ENCODE assay signal across 8 mouse cellular contexts in the genomic region with DNA sequence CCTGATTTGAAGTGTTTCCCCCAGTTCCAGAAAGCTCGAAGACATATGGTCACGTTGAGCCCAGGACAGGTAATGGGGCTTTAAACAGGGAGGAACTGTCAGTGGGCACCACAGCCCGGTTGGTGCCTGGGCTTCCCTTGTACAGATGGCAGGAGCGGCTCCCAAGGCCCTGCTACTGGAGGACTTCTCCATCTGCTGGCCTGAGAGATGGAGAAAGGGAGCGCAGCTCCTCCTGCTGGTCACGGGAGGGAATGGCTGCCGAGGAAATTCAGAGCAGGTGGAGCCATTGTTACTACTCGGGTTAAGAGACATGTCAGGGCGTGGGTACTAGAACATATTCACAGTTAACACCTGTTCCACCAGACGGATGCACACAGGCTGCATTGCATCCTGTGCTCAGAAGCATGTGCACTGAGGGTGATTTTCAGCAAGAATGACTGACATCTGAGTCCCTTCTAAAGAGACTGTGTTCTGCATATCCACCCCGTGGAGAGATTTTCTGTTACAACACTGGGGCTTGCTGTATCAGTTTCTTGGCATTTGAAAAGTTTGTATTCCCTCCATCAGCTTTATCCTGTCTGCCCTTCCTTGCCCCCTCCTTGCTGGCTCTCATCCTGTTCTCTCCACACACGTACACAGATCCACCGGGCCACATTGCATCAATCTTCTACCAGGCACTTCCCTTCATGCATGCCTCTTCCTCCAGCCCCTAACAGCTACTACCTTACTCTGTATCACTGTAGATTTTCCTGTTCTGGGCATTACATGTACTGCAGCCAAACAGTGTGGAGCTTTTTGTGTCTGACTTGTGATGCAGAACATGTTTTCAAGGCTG. TPM values are rescaled to one million over a fixed set of nuclear protein-coding genes. Genes with fewer than 3 reads are reported as not detected.
DNase-seq lines count a peak whose midpoint lies in the region; ATAC-seq and TF ChIP-seq lines count a peak whose summit lies in the region.

No protein-coding gene starts in this region.

- no peak overlapping the region for H3K9ac ChIP-seq in ES-E14 (ENCODE audit: insufficient read depth, low read depth, low read length, poor library complexity, severe bottlenecking)
- peak overlapping the region; percentile 37 for H3K9ac ChIP-seq in forebrain, embryonic 16.5 days (replicated peaks; ENCODE audit: low read depth, low read length)
- no peak overlapping the region for H3K9ac ChIP-seq in lung, embryonic 15.5 days

- peak; percentile 86 for ATAC-seq in forebrain, embryonic 16.5 days
- ATAC-seq in lung, embryonic 15.5 days (ENCODE audit: borderline replicate concordance, extremely low read depth, low FRiP score, low TSS enrichment), result peak; percentile 62; the same call in 1 of the 2 replicates

- no peak overlapping the region for H3K4me2 ChIP-seq in forebrain, embryonic 16.5 days (ENCODE audit: low read length)
- H3K4me2 ChIP-seq in lung, embryonic 15.5 days, result no peak overlapping the region

- H3K27ac ChIP-seq in ES-E14 (ENCODE audit: insufficient read depth, low read depth, low read length, poor library complexity, severe bottlenecking), result no peak overlapping the region
- no peak overlapping the region for H3K27ac ChIP-seq in forebrain, embryonic 16.5 days (ENCODE audit: low read length)
- H3K27ac ChIP-seq in hindbrain, embryonic 10.5 days, result no peak overlapping the region
- H3K27ac ChIP-seq in lung, embryonic 15.5 days, result no peak overlapping the region

- DNase-seq in ES-E14 (ENCODE audit: low read depth, low spot score), result peak; percentile 61
- peak; percentile 86 for DNase-seq in cerebellum, adult 11 months
- DNase-seq in hindbrain, embryonic 10.5 days (ENCODE audit: low spot score), result peak; percentile 85
- DNase-seq in layer of hippocampus, adult 9-10 months (ENCODE audit: low spot score), result peak; percentile 77
- peak; percentile 82 for DNase-seq in ovary, postnatal 14 days (ENCODE audit: low spot score)
- peak; percentile 74 to 85 for DNase-seq in thymus, postnatal 10 days (ENCODE audit: low spot score in 2 of 2)

- WGBS in forebrain, embryonic 16.5 days, result 34% methylated on average over 13 of the region's 13 CpGs
- 45% methylated on average over 13 of the region's 13 CpGs for WGBS in hindbrain, embryonic 10.5 days
- 33% methylated on average over 13 of the region's 13 CpGs for WGBS in lung, embryonic 15.5 days

- H3K27me3 ChIP-seq in forebrain, embryonic 16.5 days (replicated peaks; ENCODE audit: control insufficient read depth, insufficient read depth, low read length), result no peaks in the 10 kb centered on the region
- H3K27me3 ChIP-seq in hindbrain, embryonic 10.5 days (ENCODE audit: insufficient read depth, poor library complexity, severe bottlenecking), result no peaks in the 10 kb centered on the region
- H3K27me3 ChIP-seq in lung, embryonic 15.5 days, result no peaks in the 10 kb centered on the region

- no peak overlapping the region for H3K4me3 ChIP-seq in ES-E14 (ENCODE audit: insufficient read depth in 1 of 2, low read depth in 1 of 2, low read length in 2 of 2, poor library complexity in 1 of 2, severe bottlenecking in 1 of 2)
- no peak overlapping the region for H3K4me3 ChIP-seq in forebrain, embryonic 16.5 days (replicated peaks; ENCODE audit: low read length)
- no peak overlapping the region for H3K4me3 ChIP-seq in hindbrain, embryonic 10.5 days
- no peak overlapping the region for H3K4me3 ChIP-seq in lung, embryonic 15.5 days

- in situ Hi-C loops in ES-E14 (cut with MboI; ENCODE audit: low sequenced_read_pairs in 2 of 2, unreplicated experiment in 2 of 2), result no loop called here

- H3K36me3 ChIP-seq in ES-E14 (ENCODE audit: control insufficient read depth, insufficient read depth, low read length, poor library complexity, severe bottlenecking), result peaks cover 84% of the 10 kb centered on the region
- H3K36me3 ChIP-seq in forebrain, embryonic 16.5 days (ENCODE audit: control insufficient read depth, insufficient read depth), result no peaks in the 10 kb centered on the region
- H3K36me3 ChIP-seq in hindbrain, embryonic 10.5 days, result peaks cover 39% of the 10 kb centered on the region
- H3K36me3 ChIP-seq in lung, embryonic 15.5 days, result no peaks in the 10 kb centered on the region

- H3K9me3 ChIP-seq in ES-E14 (ENCODE audit: control insufficient read depth, insufficient read depth, low read depth, low read length), result peaks cover 37% of the 10 kb centered on the region
- H3K9me3 ChIP-seq in forebrain, embryonic 16.5 days (ENCODE audit: control insufficient read depth, low read length), result no peaks in the 10 kb centered on the region
- H3K9me3 ChIP-seq in hindbrain, embryonic 10.5 days, result no peaks in the 10 kb centered on the region
- no peaks in the 10 kb centered on the region for H3K9me3 ChIP-seq in lung, embryonic 15.5 days

- H3K4me1 ChIP-seq in ES-E14 (ENCODE audit: control insufficient read depth in 2 of 2, insufficient read depth in 2 of 2, low read length in 2 of 2, poor library complexity in 1 of 2), result no peaks in the 10 kb centered on the region
- H3K4me1 ChIP-seq in forebrain, embryonic 16.5 days (replicated peaks; ENCODE audit: control insufficient read depth, insufficient read depth, low read length), result peaks cover 6% of the 10 kb centered on the region
- H3K4me1 ChIP-seq in hindbrain, embryonic 10.5 days (replicated peaks), result no peaks in the 10 kb centered on the region
- no peaks in the 10 kb centered on the region for H3K4me1 ChIP-seq in lung, embryonic 15.5 days

TF ChIP-seq in ES-E14, 5 proteins besides CTCF, POLR2A, EP300 and RAD21:
- TF ChIP-seq HCFC1 (IDR thresholded peaks at IDR 0.05; ENCODE audit: borderline replicate concordance, insufficient read depth, low read length) (no peak), ZC3H11A (IDR thresholded peaks at IDR 0.05; ENCODE audit: borderline replicate concordance, low read depth, low read length) (no peak; the same call in 1 of the 2 replicates), ZNF384 (IDR thresholded peaks at IDR 0.05; ENCODE audit: low read depth, low read length) (no peak), MAFK (IDR thresholded peaks at IDR 0.05; ENCODE audit: insufficient read depth, low read depth, low read length) (no peak), CHD2 (IDR thresholded peaks at IDR 0.05; ENCODE audit: low read depth, low read length) (no peak)

RNA-seq across cellular contexts. Expression of a gene that starts 47.3 kb away (rescaled TPM):
- total RNA-seq in ES-E14 (2012; rRNA removed), result 71.9 and 73.5 TPM in 2 replicates
- 21.8 and 25.5 TPM in 2 replicates for polyA plus RNA-seq in forebrain, embryonic 16.5 days (2015; fragmentation: Nextera tagmentation; extraction: Ambion mirVana)
- 24.1 and 25.0 TPM in 2 replicates for polyA plus RNA-seq in hindbrain, embryonic 10.5 days (2016; fragmentation: Nextera tagmentation; extraction: Ambion mirVana)
- 14.3 and 14.6 TPM in 2 replicates for polyA plus RNA-seq in lung, embryonic 15.5 days (2015; fragmentation: Nextera tagmentation; extraction: Ambion mirVana)

RNA-seq across cellular contexts. Expression of a gene that starts 48.3 kb away (rescaled TPM):
- total RNA-seq in ES-E14 (2012; rRNA removed), result 30.4 and 53.5 TPM in 2 replicates
- polyA plus RNA-seq in forebrain, embryonic 16.5 days (2015; fragmentation: Nextera tagmentation; extraction: Ambion mirVana), result 36.4 and 40.1 TPM in 2 replicates
- polyA plus RNA-seq in hindbrain, embryonic 10.5 days (2016; fragmentation: Nextera tagmentation; extraction: Ambion mirVana), result 15.2 and 17.3 TPM in 2 replicates
- polyA plus RNA-seq in lung, embryonic 15.5 days (2015; fragmentation: Nextera tagmentation; extraction: Ambion mirVana), result 13.0 and 13.7 TPM in 2 replicates

RNA-seq across cellular contexts. Expression of a gene that starts 53.9 kb away (rescaled TPM):
- total RNA-seq in ES-E14 (2012; rRNA removed), result 2.5 and 4.6 TPM in 2 replicates
- polyA plus RNA-seq in forebrain, embryonic 16.5 days (2015; fragmentation: Nextera tagmentation; extraction: Ambion mirVana), result 0.13 and 0.20 TPM in 2 replicates
- polyA plus RNA-seq in hindbrain, embryonic 10.5 days (2016; fragmentation: Nextera tagmentation; extraction: Ambion mirVana), result 0.18 and 0.21 TPM in 2 replicates
- polyA plus RNA-seq in lung, embryonic 15.5 days (2015; fragmentation: Nextera tagmentation; extraction: Ambion mirVana), result 0.81 and 1.2 TPM in 2 replicates
